Mouse (Mus musculus) stomach, embryonic 15.5 days (tissue): ENCODE results near the gene Fam81a. TPM values are rescaled to one million over a fixed set of nuclear protein-coding genes. Genes with fewer than 3 reads are reported as not detected.

Experiments
- ATAC-seq: fragments of 200-750 bp; cut with Nextera tagmentation; 2 replicates; pipeline ENCODE4 v1.8.0; 2017; ENCODE audit warnings: low read depth, moderate number of reproducible peaks, moderate TSS enrichment; ENCODE audit not compliant: insufficient read depth, low FRiP score
- H3K27ac ChIP-seq: fragments of 300-500 bp; sonication (generic); 2 replicates; pipeline ENCODE4 v1.5.1; 2015; ENCODE audit warnings: mild to moderate bottlenecking, inconsistent platforms
- H3K27me3 ChIP-seq: fragments of 300-500 bp; sonication (generic); replicated peaks from 2 replicates; pipeline ENCODE4 v1.6.1; 2015; ENCODE audit warnings: inconsistent platforms
- H3K36me3 ChIP-seq: fragments of 300-500 bp; sonication (generic); 2 replicates; pipeline ENCODE4 v1.6.1; 2015; ENCODE audit warnings: inconsistent platforms
- H3K4me1 ChIP-seq: fragments of 300-500 bp; sonication (generic); 2 replicates; pipeline ENCODE4 v1.6.1; 2015; ENCODE audit warnings: inconsistent platforms
- H3K4me2 ChIP-seq: fragments of 300-500 bp; sonication (generic); 2 replicates; pipeline ENCODE4 v1.6.1; 2015; ENCODE audit warnings: mild to moderate bottlenecking, inconsistent platforms
- H3K4me3 ChIP-seq: fragments of 300-500 bp; sonication (generic); replicated peaks from 2 replicates; pipeline ENCODE4 v1.5.1; 2015; ENCODE audit warnings: inconsistent platforms
- H3K9ac ChIP-seq: fragments of 300-500 bp; sonication (generic); 2 replicates; pipeline ENCODE4 v1.6.1; 2015; ENCODE audit warnings: inconsistent platforms
- H3K9me3 ChIP-seq: fragments of 300-500 bp; sonication (generic); 2 replicates; pipeline ENCODE4 v1.6.1; 2016; ENCODE audit warnings: inconsistent platforms
- WGBS: fragments of 180-500 bp; shearing (Covaris S2); methylation state at CpG from one replicate; pipeline ENCODE4 v1.1.7; 2015; 5-methylcytosine and 5-hydroxymethylcytosine counted together
- polyA plus RNA-seq: library from polyadenylated mRNA; unstranded; fragments of >200 nt; fragmentation: Nextera tagmentation; extraction: Ambion mirVana; gene quantifications from 2 replicates; pipeline ENCODE4 v1.2.1, GENCODE M21; 2015

Gene Fam81a
- polyA plus RNA-seq, 1 experiment from 2014 or later: 16.2 TPM

DNA sequence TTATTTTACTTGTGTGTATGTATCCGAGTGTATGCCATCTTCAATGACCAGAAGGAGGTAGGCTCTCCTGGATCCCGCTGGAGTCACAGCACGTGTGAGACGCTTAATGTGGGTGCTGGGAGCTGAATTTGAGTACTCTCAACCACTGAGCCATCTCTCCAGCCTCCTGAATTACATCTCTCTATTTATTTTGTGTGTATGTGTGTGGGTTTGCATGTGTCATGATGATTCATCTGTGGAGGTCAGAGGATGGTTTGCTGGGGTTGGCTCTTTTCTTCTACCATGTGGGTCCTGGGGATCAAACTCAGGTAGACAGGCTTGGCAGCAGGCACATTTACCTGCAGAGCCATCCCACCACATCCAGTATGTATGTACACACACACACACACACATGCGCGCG is 60.6 kb downstream of the Fam81a start:
- ATAC-seq: no peak
- WGBS: 92% methylated on average over 7 of the region's 7 CpGs

DNA sequence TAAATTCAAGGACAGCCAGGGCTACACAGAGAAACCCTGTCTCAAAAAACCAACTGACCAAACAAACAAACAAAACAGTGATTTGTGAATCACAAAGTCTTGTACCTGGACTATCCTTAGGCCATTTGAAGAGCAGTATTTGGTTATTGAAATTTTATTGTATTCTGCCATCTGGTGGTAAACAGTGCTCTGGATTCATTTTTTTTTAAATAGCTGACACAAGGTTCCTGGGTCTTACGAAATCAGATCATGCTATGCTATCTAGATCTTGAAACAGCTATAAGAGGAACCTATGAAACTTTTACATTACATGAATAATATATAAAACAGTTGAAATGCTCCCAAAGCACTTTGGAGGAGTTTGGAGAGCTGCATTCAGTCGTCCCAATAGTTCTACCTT is 61.4 kb downstream of the Fam81a start:
- no peak overlapping the region for H3K4me2 ChIP-seq
- ATAC-seq: no peak
- no peak overlapping the region for H3K27ac ChIP-seq
- H3K9me3 ChIP-seq: no peaks in the 10 kb centered on the region
- no peaks in the 10 kb centered on the region for H3K36me3 ChIP-seq
- 67% methylated on average over 2 of the region's 2 CpGs for WGBS
- no peaks in the 10 kb centered on the region for H3K4me1 ChIP-seq
- no peak overlapping the region for H3K4me3 ChIP-seq
- H3K9ac ChIP-seq: no peak overlapping the region
- no peaks in the 10 kb centered on the region for H3K27me3 ChIP-seq

More for the DNA sequence above, 60.6 kb downstream of the Fam81a start:
- Histone ChIP-seq H3K9ac (no peak overlapping the region), H3K4me3 (no peak overlapping the region), H3K4me2 (no peak overlapping the region), H3K27ac (no peak overlapping the region), H3K36me3 (no peaks in the 10 kb centered on the region), H3K4me1 (no peaks in the 10 kb centered on the region), H3K9me3 (no peaks in the 10 kb centered on the region), H3K27me3 (no peaks in the 10 kb centered on the region)

DNA sequence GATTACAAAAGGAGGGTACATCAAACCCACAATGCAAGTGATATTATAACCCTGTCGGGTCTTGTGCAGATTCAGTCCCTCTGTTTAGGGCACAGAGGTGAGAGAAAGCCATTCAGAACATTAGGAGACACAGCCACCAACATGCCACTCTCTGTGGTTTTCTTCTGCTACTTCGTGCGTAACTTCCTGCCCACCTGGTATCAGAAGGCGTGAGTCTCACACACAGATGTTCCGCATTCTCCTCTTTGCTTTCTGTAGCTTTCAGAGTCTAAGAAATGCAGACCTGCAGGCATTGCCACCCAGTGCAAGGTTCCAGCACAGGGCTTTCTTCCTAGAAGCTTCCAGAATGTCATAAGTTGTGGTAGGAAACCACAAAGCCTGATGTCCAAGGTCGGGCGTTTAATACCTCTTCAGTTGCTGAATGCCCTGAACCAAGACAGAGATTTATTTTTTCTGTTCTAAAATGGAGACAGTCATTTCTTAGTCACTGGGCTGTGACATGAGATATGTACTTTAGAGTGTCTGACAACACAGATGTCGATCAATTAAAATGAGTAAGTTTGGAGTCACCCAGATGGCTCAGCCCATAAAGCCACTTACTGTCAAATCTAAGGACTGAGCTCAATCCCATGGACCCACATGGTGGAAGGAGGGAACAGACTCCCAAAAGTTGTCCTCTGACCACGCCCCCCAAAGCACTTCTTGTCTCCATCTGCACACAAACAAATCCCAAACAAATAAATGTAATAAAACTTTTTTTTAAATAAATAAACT is 62.1 kb downstream of the Fam81a start:
- Histone ChIP-seq H3K27me3 (no peaks in the 10 kb centered on the region), H3K9ac (no peak overlapping the region), H3K4me1 (no peaks in the 10 kb centered on the region), H3K4me3 (no peak overlapping the region), H3K4me2 (no peak overlapping the region), H3K36me3 (no peaks in the 10 kb centered on the region), H3K9me3 (no peaks in the 10 kb centered on the region), H3K27ac (no peak overlapping the region)
- 83% methylated on average over 9 of the region's 9 CpGs for WGBS
- no peak for ATAC-seq

DNA sequence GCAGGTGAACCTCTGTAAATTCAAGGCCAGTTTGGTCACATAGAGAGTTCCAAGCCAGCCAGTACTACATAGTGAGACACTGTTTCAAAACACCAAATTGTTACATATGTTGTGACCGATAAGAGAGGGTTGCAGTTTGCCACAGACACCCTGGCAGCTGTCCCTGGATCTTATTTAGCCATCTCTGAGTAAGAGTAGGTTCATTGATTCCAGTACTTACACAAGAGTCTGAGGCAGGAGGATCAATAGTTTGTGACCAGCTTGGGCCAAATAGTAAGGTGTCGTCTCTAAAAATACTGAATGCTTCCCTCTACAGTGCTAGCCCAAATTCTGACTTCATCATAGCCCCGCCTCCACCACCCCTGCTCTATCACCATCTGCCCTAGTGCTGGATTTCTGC is 64.3 kb downstream of the Fam81a start:
- 86% methylated on average over 3 of the region's 3 CpGs for WGBS
- H3K27ac ChIP-seq: peak overlapping the region; percentile 62
- ATAC-seq: no peak

DNA sequence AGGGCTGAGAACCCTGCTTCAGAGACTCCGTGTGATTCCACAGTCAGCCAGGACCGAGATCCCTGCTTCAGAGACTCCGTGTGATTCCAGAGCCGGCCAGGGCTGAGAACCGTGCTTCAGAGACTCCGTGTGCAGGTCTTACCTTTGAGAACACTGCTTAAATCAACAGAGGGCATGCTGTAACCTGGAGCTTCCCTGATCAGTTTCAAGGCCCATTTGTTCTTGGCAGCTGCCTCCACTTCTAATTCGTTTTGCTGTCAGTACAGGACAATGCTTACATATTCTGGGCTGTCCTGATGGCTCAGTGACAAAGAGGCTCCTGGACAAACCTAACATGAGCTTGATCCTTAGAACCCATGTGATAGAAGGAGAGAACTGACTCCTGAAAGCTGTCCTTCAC is 65.2 kb downstream of the Fam81a start:
- H3K4me2 ChIP-seq: no peak overlapping the region
- H3K9ac ChIP-seq: no peak overlapping the region
- WGBS: 45% methylated on average over 7 of the region's 7 CpGs
- H3K4me1 ChIP-seq: no peaks in the 10 kb centered on the region
- H3K4me3 ChIP-seq: no peak overlapping the region
- H3K9me3 ChIP-seq: no peaks in the 10 kb centered on the region
- no peaks in the 10 kb centered on the region for H3K36me3 ChIP-seq
- no peak for ATAC-seq
- H3K27me3 ChIP-seq: no peaks in the 10 kb centered on the region
- H3K27ac ChIP-seq: peak overlapping the region; percentile 62

More for the DNA sequence above, 64.3 kb downstream of the Fam81a start:
- no peaks in the 10 kb centered on the region for H3K9me3 ChIP-seq
- no peaks in the 10 kb centered on the region for H3K4me1 ChIP-seq
- H3K4me3 ChIP-seq: no peak overlapping the region
- H3K36me3 ChIP-seq: no peaks in the 10 kb centered on the region
- H3K4me2 ChIP-seq: no peak overlapping the region
- no peak overlapping the region for H3K9ac ChIP-seq
- no peaks in the 10 kb centered on the region for H3K27me3 ChIP-seq

DNA sequence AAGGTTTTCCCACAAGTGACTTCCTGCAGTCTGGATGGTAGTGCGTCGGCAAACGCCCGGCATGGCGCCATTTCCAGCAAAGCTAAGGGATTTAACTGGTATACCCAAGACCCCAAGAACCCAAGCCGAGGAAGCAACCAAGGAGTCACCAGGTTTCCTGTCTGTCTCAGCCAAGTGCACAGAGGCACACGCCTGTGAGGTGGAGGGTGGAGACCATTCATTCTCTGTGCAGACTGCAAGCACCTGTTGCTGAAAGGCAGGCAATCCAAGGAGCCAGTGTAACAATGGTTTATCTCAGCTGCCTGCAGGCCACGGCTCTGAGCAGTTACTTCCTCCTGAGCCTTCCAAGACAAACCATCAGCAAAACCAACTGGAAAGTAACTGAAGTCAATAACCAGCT is 70.0 kb downstream of the Fam81a start:
- no peaks in the 10 kb centered on the region for H3K27me3 ChIP-seq
- no peak overlapping the region for H3K4me3 ChIP-seq
- peak; percentile 56 for ATAC-seq
- 0 out of 2 replicates have a peak, but pooled peaks cover 3% of the 10 kb centered on the region for H3K4me1 ChIP-seq
- no peaks in the 10 kb centered on the region for H3K36me3 ChIP-seq
- H3K9ac ChIP-seq: no peak overlapping the region
- no peak overlapping the region for H3K27ac ChIP-seq
- no peaks in the 10 kb centered on the region for H3K9me3 ChIP-seq
- 72% methylated on average over 8 of the region's 8 CpGs for WGBS
- no peak overlapping the region for H3K4me2 ChIP-seq

DNA sequence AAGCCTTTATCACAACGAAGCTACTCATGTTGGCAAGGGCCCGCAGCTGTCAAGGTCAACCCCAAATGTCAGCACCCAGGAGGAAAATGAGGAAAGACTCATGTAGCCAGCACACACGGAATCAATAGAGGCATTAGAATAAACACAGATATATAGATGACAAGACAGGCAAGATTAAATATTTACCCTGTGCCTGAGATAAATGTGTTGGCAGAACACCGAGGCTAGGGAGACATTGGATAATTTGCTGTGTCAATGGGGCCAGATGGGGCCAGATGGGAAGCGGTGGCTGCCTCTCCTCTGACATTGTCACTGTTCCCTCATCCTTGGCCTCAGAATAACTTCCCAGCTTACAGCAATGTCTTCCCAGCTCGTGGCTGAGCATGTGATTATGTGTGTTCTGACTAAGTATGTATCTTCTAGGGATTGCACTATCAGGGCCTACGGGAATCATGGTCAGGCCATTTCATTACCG is 72.4 kb downstream of the Fam81a start:
- peak; percentile 31; the same call in 1 of the 2 replicates for ATAC-seq
- 0 out of 2 replicates have a peak overlapping the region, but pooled peaks have one; percentile 38 for H3K27ac ChIP-seq

DNA sequence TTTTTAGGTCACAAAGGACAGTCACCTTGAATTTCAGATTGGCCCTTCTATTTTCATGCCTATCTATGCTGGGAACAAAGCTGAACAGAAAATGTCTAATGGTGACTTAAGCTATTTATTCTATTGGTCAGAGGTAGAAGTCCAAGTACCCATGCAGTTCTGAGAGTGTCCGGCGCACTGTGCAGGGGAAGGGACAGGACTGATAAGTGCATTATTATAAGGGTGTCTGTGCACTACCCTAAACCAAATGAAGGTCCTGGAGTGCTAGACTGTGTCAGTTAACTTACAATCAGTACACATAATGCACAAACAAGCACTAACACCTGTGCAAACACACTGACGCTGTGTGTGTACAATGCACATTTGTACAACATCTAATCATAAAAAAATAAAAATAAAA is 74.9 kb downstream of the Fam81a start:
- no peaks in the 10 kb centered on the region for H3K9me3 ChIP-seq
- H3K27ac ChIP-seq: no peak overlapping the region
- no peak overlapping the region for H3K4me3 ChIP-seq
- 0 out of 2 replicates have a peak, but pooled peaks cover 3% of the 10 kb centered on the region for H3K4me1 ChIP-seq
- H3K4me2 ChIP-seq: no peak overlapping the region
- H3K9ac ChIP-seq: no peak overlapping the region
- WGBS: 74% methylated on average over 3 of the region's 3 CpGs
- ATAC-seq: no peak
- no peaks in the 10 kb centered on the region for H3K27me3 ChIP-seq
- no peaks in the 10 kb centered on the region for H3K36me3 ChIP-seq

More for the DNA sequence above, 72.4 kb downstream of the Fam81a start:
- no peaks in the 10 kb centered on the region for H3K9me3 ChIP-seq
- H3K4me2 ChIP-seq: no peak overlapping the region
- H3K36me3 ChIP-seq: no peaks in the 10 kb centered on the region
- no peak overlapping the region for H3K9ac ChIP-seq
- H3K4me3 ChIP-seq: no peak overlapping the region
- 0 out of 2 replicates have a peak, but pooled peaks cover 3% of the 10 kb centered on the region for H3K4me1 ChIP-seq
- WGBS: 30% methylated on average over 8 of the region's 8 CpGs
- no peaks in the 10 kb centered on the region for H3K27me3 ChIP-seq

DNA sequence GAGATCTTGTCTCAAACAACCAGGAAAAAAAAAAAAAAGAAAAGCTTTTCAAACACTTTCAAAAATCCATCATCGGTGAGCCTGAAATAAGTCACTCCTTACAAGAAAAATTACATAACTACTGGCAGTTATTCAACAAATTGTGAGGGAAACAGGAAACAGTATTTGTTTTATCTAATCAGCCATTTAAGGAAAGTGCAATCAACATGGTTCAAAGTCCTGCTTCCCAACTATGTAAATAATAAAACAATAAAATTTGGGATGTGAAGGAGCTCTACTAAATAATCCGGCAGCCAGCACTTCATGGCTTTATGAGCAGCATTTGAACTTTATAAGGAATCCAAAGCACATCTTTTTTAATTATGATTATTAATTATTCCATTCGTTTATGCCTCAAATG is 80.3 kb downstream of the Fam81a start:
- no peaks in the 10 kb centered on the region for H3K36me3 ChIP-seq
- H3K9ac ChIP-seq: no peak overlapping the region
- H3K4me1 ChIP-seq: no peaks in the 10 kb centered on the region
- ATAC-seq: no peak
- no peaks in the 10 kb centered on the region for H3K27me3 ChIP-seq
- no peaks in the 10 kb centered on the region for H3K9me3 ChIP-seq
- H3K27ac ChIP-seq: no peak overlapping the region
- no peak overlapping the region for H3K4me3 ChIP-seq
- no peak overlapping the region for H3K4me2 ChIP-seq
- 44% methylated on average over 3 of the region's 3 CpGs for WGBS

DNA sequence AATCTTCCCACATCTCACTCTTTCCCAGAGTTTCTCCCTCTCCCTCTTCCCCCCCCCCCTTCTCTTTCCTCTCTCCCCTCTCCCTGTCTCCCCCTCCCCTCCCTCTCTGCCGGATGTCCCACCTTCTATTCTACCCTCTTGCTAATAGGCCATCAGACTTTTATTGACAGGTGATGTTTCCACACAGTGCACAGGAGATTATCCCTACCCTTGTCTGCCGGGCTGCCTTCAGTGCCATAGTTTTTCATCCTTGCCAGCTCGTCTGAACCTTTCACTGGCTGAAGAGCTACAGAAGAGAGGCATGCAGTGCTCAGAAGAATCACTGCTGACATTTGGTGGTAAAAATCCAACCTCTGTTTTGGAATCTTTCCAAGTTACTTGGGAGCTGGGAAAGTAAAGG is 88.9 kb downstream of the Fam81a start:
- Histone ChIP-seq H3K4me3 (no peak overlapping the region), H3K27ac (no peak overlapping the region), H3K4me2 (no peak overlapping the region), H3K36me3 (no peaks in the 10 kb centered on the region), H3K9ac (no peak overlapping the region), H3K4me1 (peaks cover 14% of the 10 kb centered on the region; the same call in 1 of the 2 replicates), H3K27me3 (no peaks in the 10 kb centered on the region), H3K9me3 (no peaks in the 10 kb centered on the region)
- ATAC-seq: no peak
- WGBS: 41% methylated on average over 3 of the region's 3 CpGs

DNA sequence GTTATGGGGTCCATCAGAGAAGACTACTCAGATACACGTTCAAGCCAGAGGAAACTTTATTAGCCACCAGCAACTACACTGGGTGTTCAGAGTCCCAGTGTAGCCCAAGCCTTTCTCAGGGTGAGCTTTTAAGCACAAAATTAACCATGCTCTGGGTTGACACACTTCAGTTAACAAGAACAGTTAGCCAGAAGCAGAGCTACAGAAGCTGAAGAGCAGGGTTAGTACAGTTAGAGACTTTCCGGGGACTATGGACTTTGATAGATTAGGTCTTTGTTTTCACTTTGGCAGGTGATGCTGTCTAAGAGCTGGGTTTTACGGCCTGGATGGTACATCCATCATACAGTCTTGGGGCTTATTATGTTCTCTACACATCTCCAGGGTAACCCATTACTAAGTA is 89.6 kb downstream of the Fam81a start:
- ATAC-seq: no peak
- Histone ChIP-seq H3K9me3 (no peaks in the 10 kb centered on the region), H3K4me2 (no peak overlapping the region), H3K4me1 (peaks cover 20% of the 10 kb centered on the region; the same call in 1 of the 2 replicates), H3K27me3 (no peaks in the 10 kb centered on the region), H3K27ac (no peak overlapping the region), H3K4me3 (no peak overlapping the region), H3K9ac (no peak overlapping the region), H3K36me3 (no peaks in the 10 kb centered on the region)
- 52% methylated on average over 3 of the region's 3 CpGs for WGBS

DNA sequence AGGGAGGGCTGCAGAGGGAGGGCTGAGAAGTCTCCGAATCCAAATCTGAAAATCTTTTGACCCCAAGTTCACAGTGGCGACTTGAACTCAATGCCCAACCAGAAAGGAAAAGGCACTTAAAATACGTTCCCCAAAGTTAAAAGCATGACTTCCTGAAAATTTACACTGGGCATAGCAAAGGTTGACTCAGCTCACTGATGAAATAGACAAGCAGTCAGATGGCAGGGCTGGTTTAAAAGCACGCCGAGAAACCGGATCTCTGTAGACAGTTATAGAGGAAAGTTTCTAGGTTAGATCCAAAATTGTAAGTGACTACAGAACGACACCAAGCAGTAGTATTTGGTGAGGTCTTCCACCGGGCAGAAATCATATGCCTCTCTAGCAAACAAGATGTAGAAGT is 92.5 kb downstream of the Fam81a start:
- Histone ChIP-seq H3K9ac (no peak overlapping the region), H3K9me3 (no peaks in the 10 kb centered on the region), H3K27ac (peak overlapping the region; percentile 62; the same call in 1 of the 2 replicates), H3K27me3 (no peaks in the 10 kb centered on the region), H3K4me2 (peak overlapping the region; percentile 12; the same call in 1 of the 2 replicates), H3K36me3 (no peaks in the 10 kb centered on the region), H3K4me1 (peaks cover 33% of the 10 kb centered on the region; the same call in 1 of the 2 replicates), H3K4me3 (no peak overlapping the region)
- 16% methylated on average over 8 of the region's 8 CpGs for WGBS
- ATAC-seq: no peak
